Mouse (Mus musculus) MEL (cell line): ENCODE measurements at regions not wholly inside any gene's neighbourhood (a gene's known extent, or its start where the extent isn't known, plus 50 kb on each side); places are given as distances from the start of the nearest gene placed in this dataset.

Source experiments
- DNase-seq: peaks from one replicate; pipeline ENCODE4 v3.0.0; 2011; ENCODE audit warnings: low read depth, low spot score
- H3K27ac ChIP-seq: 2 replicates; pipeline ENCODE4 v1.5.1; 2012; ENCODE audit warnings: low read depth, mild to moderate bottlenecking, control low read depth, low read length, moderate library complexity; ENCODE audit not compliant: control insufficient read depth
- H3K27me3 ChIP-seq, 2 experiments: fragments of 150-350 bp in 1 of 2; sonication (generic) in 1 of 2; 2 replicates each; pipeline ENCODE4 v1.6.1; 2012; ENCODE audit warnings: low read length in 2 of 2, mild to moderate bottlenecking in 2 of 2, improper control_type of control experiment in 1 of 2, moderate library complexity in 1 of 2; ENCODE audit not compliant: insufficient read depth in 2 of 2, control insufficient read depth in 1 of 2
- H3K36me3 ChIP-seq, 2 experiments: 2 replicates each; pipeline ENCODE4 v1.6.1; 2012 to 2014; ENCODE audit warnings: low read length in 2 of 2, improper control_type of control experiment in 1 of 2, inconsistent platforms in 1 of 2, mild to moderate bottlenecking in 1 of 2; ENCODE audit not compliant: insufficient read depth in 2 of 2, control insufficient read depth in 1 of 2
- H3K4me1 ChIP-seq, 2 experiments: fragments of 150-350 bp in 1 of 2; sonication (generic) in 1 of 2; 2 replicates each; pipeline ENCODE4 v1.6.1; 2012; ENCODE audit warnings: low read length in 2 of 2, improper control_type of control experiment in 1 of 2, mild to moderate bottlenecking in 1 of 2; ENCODE audit not compliant: insufficient read depth in 2 of 2, control insufficient read depth in 1 of 2
- H3K4me3 ChIP-seq, 2 experiments: fragments of 150-350 bp in 1 of 2; sonication (generic) in 1 of 2; 2 replicates each; pipeline ENCODE4 v1.5.1; 2012; ENCODE audit warnings: low read depth in 2 of 2, low read length in 2 of 2, mild to moderate bottlenecking in 2 of 2, moderate library complexity in 2 of 2, control low read depth in 1 of 2, improper control_type of control experiment in 1 of 2; ENCODE audit not compliant: control insufficient read depth in 1 of 2, insufficient read depth in 1 of 2
- H3K79me2 ChIP-seq: 2 replicates; pipeline ENCODE4 v1.6.1; 2012; ENCODE audit warnings: mild to moderate bottlenecking, low read length, moderate library complexity; ENCODE audit not compliant: control insufficient read depth, poor library complexity, insufficient read depth
- H3K9ac ChIP-seq: 2 replicates; pipeline ENCODE4 v1.6.1; 2012; ENCODE audit warnings: low read depth, mild to moderate bottlenecking, control low read depth, low read length, moderate library complexity; ENCODE audit not compliant: control insufficient read depth, poor library complexity, severe bottlenecking
- H3K9me3 ChIP-seq: fragments of 150-350 bp; sonication (generic); replicated peaks from 2 replicates; pipeline ENCODE4 v1.6.1; 2012; ENCODE audit warnings: mild to moderate bottlenecking, low read length, improper control_type of control experiment, moderate library complexity; ENCODE audit not compliant: insufficient read depth
- EP300 ChIP-seq, 2 experiments: IDR thresholded peaks; 2 replicates each; pipeline ENCODE4 v1.6.1; 2011; ENCODE audit warnings: improper control_type of control experiment in 2 of 2, low read length in 2 of 2, low read depth in 1 of 2, mild to moderate bottlenecking in 1 of 2
- ETS1 ChIP-seq: IDR thresholded peaks from 2 replicates; pipeline ENCODE4 v1.6.1; 2012; ENCODE audit warnings: low read depth, mild to moderate bottlenecking, inconsistent platforms, low read length, improper control_type of control experiment, moderate library complexity
- GABPA ChIP-seq: IDR thresholded peaks from 2 replicates; pipeline ENCODE4 v1.6.1; 2012; ENCODE audit warnings: low read depth, mild to moderate bottlenecking, inconsistent platforms, low read length, improper control_type of control experiment, moderate library complexity
- GATA1 ChIP-seq: IDR thresholded peaks from 2 replicates; pipeline ENCODE4 v1.6.1; 2011; ENCODE audit warnings: low read depth, low read length, improper control_type of control experiment
- JUND ChIP-seq: IDR thresholded peaks from 2 replicates; pipeline ENCODE4 v1.6.1; 2011; ENCODE audit warnings: low read depth, mild to moderate bottlenecking, improper control_type of control experiment, low read length
- KAT2A ChIP-seq: conservative IDR thresholded peaks from 2 replicates; pipeline ENCODE4 v1.6.1; 2012; ENCODE audit warnings: low read depth, low read length, improper control_type of control experiment, inconsistent platforms
- MAFK ChIP-seq: IDR thresholded peaks from 2 replicates; pipeline ENCODE4 v1.6.1; 2011; ENCODE audit warnings: low read depth, mild to moderate bottlenecking, low read length, improper control_type of control experiment, borderline replicate concordance
- MAZ ChIP-seq: IDR thresholded peaks from 2 replicates; pipeline ENCODE4 v1.6.1; 2012; ENCODE audit warnings: low read depth, mild to moderate bottlenecking, inconsistent platforms, low read length, improper control_type of control experiment
- MEF2A ChIP-seq: IDR thresholded peaks from 2 replicates; pipeline ENCODE4 v1.6.1; 2014; ENCODE audit warnings: low read depth, mild to moderate bottlenecking, inconsistent platforms, low read length, improper control_type of control experiment; ENCODE audit not compliant: poor library complexity, insufficient replicate concordance, severe bottlenecking; ENCODE audit errors: extremely low read depth
- MYB ChIP-seq: IDR thresholded peaks from 2 replicates; pipeline ENCODE4 v1.6.1; 2011; ENCODE audit warnings: mild to moderate bottlenecking, low read depth, low read length, improper control_type of control experiment
- MYC ChIP-seq: IDR thresholded peaks from 2 replicates; pipeline ENCODE4 v1.6.1; 2011; ENCODE audit warnings: low read depth, mild to moderate bottlenecking, low read length, improper control_type of control experiment, moderate library complexity
- NELFE ChIP-seq: IDR thresholded peaks from 2 replicates; pipeline ENCODE4 v1.6.1; 2011; ENCODE audit warnings: low read depth, low read length, improper control_type of control experiment
- POLR2A ChIP-seq, 2 experiments: IDR thresholded peaks; 2 replicates each; pipeline ENCODE4 v1.6.1; 2011 to 2012; ENCODE audit warnings: low read length in 2 of 2, mild to moderate bottlenecking in 2 of 2, control low read depth in 1 of 2, improper control_type of control experiment in 1 of 2, low read depth in 1 of 2, moderate library complexity in 1 of 2; ENCODE audit not compliant: control insufficient read depth in 1 of 2, insufficient read depth in 1 of 2, poor library complexity in 1 of 2
- POLR2AphosphoS2 ChIP-seq: IDR thresholded peaks from 2 replicates; pipeline ENCODE4 v1.6.1; 2011; ENCODE audit warnings: low read length, improper control_type of control experiment
- POLR2AphosphoS5 ChIP-seq: IDR thresholded peaks from 2 replicates; pipeline ENCODE4 v1.6.1; 2012; ENCODE audit warnings: low read depth, borderline replicate concordance, mild to moderate bottlenecking, inconsistent platforms, low read length, moderate library complexity, mixed read lengths
- RAD21 ChIP-seq: IDR thresholded peaks from 2 replicates; pipeline ENCODE4 v1.6.1; 2011; ENCODE audit warnings: mild to moderate bottlenecking, low read depth, low read length, improper control_type of control experiment
- SIN3A ChIP-seq: IDR thresholded peaks from 2 replicates; pipeline ENCODE4 v1.6.1; 2012; ENCODE audit warnings: low read length, improper control_type of control experiment, inconsistent platforms
- TAL1 ChIP-seq: IDR thresholded peaks from 2 replicates; pipeline ENCODE4 v1.6.1; 2012; ENCODE audit warnings: mild to moderate bottlenecking, inconsistent platforms, low read length, moderate library complexity, mixed read lengths
- TBP ChIP-seq: IDR thresholded peaks from 2 replicates; pipeline ENCODE4 v1.8.0; 2011; ENCODE audit warnings: low read depth, low read length, improper control_type of control experiment
- TCF12 ChIP-seq: IDR thresholded peaks from 2 replicates; pipeline ENCODE4 v1.6.1; 2014; ENCODE audit warnings: low read depth, mild to moderate bottlenecking, inconsistent platforms, low read length, improper control_type of control experiment, moderate library complexity
- UBTF ChIP-seq: IDR thresholded peaks from 2 replicates; pipeline ENCODE4 v1.6.1; 2012; ENCODE audit warnings: low read depth, mild to moderate bottlenecking, inconsistent platforms, low read length, improper control_type of control experiment, moderate library complexity, borderline replicate concordance; ENCODE audit not compliant: insufficient read depth
- ZC3H11A ChIP-seq: IDR thresholded peaks from 2 replicates; pipeline ENCODE4 v1.6.1; 2012; ENCODE audit warnings: low read depth, mild to moderate bottlenecking, inconsistent platforms, low read length, improper control_type of control experiment
- ZNF384 ChIP-seq: IDR thresholded peaks from 2 replicates; pipeline ENCODE4 v1.6.1; 2012; ENCODE audit warnings: low read depth, mild to moderate bottlenecking, inconsistent platforms, low read length, improper control_type of control experiment

- Histone ChIP-seq H3K27ac (no peak overlapping the region), H3K4me3 (no peak overlapping the region), H3K9me3 (no peaks in the 10 kb centered on the region), H3K4me1 (no peaks in the 10 kb centered on the region), H3K36me3 (peaks cover 0 to 5% of the 10 kb centered on the region in 2 experiments; a peak in 2 of 4 replicates), H3K9ac (no peak overlapping the region), H3K79me2 (no peaks in the 10 kb centered on the region), H3K27me3 (no peaks in the 10 kb centered on the region)
- DNase-seq: peak; percentile 34
- TF ChIP-seq POLR2AphosphoS2: no peak
- TF ChIP-seq ZNF384: no peak
- peak; percentile 51; the same call in 1 of the 2 replicates for TF ChIP-seq TCF12
- TF ChIP-seq MAZ: no peak
- TF ChIP-seq UBTF: no peak
- TF ChIP-seq RAD21: no peak
- TF ChIP-seq GATA1: no peak; the same call in 1 of the 2 replicates
- peak; percentile 70 for TF ChIP-seq TAL1
- TF ChIP-seq EP300 (IDR thresholded peaks at IDR 0.05; ENCODE audit: low read depth in 1 of 2, low read length in 2 of 2): peak; percentile 64 to 65; a peak in 3 of 4 replicates
- no peak for TF ChIP-seq MYC
- no peak for TF ChIP-seq POLR2AphosphoS5
- no peak for TF ChIP-seq TBP
- 0 out of 2 replicates have a peak, but pooled peaks have one; percentile 12 for TF ChIP-seq ETS1
- no peak for TF ChIP-seq GABPA
- TF ChIP-seq SIN3A: no peak
These were observed 1284.9 kb upstream of the Lrrc6 start for GRCm38 (mm10) chr15:67785583-67785982.

DNA sequence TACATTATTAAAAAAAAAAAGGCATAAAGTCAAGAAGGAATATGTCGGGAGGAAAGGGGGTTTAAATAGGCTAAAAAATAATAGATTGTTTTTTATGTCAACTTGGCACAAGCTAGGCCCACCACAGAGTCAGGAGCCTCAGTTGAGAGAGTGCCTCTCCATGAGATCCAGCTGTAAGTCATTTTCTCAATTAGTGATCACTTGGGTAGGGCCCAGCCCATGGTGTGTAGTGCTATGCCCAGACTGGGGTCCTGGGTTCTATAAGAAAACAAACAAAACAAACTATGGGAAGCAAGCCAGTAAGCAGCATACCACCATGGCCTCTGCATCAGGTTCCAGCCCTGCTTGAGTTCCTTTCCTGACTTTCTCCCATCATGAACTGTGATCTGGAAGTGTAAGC lies 1283.0 kb upstream of the Lrrc6 start:
- Histone ChIP-seq H3K4me1 (no peaks in the 10 kb centered on the region), H3K9me3 (no peaks in the 10 kb centered on the region), H3K36me3 (peaks cover 0 to 5% of the 10 kb centered on the region in 2 experiments; a peak in 2 of 4 replicates)
- TF ChIP-seq ZC3H11A: no peak
- no peak for TF ChIP-seq MAZ
- TF ChIP-seq ZNF384: no peak
- TF ChIP-seq KAT2A: no peak
- no peak for TF ChIP-seq UBTF
- no peak for TF ChIP-seq NELFE
- TF ChIP-seq MYB: no peak
- TF ChIP-seq GATA1: no peak
- no peak for TF ChIP-seq MYC
- no peak for TF ChIP-seq SIN3A
- TF ChIP-seq POLR2A (IDR thresholded peaks at IDR 0.05; ENCODE audit: control insufficient read depth in 1 of 2, insufficient read depth in 1 of 2, low read depth in 1 of 2, low read length in 2 of 2, poor library complexity in 1 of 2): no peak
- TF ChIP-seq MAFK: no peak
- TF ChIP-seq MEF2A: no peak
- TF ChIP-seq TCF12: no peak
- no peak for TF ChIP-seq JUND
- no peak for TF ChIP-seq POLR2AphosphoS5
- TF ChIP-seq, all 39 proteins: peak for 0
- DNase-seq: no peak
- H3K27me3 ChIP-seq: no peaks in the 10 kb centered on the region
- H3K4me3 ChIP-seq: no peak overlapping the region
- no peak overlapping the region for H3K9ac ChIP-seq
- no peaks in the 10 kb centered on the region for H3K79me2 ChIP-seq
- H3K27ac ChIP-seq: no peak overlapping the region
